Mouse (Mus musculus): ENCODE data around the gene Fry. TPM values are rescaled to one million over a fixed set of nuclear protein-coding genes. Genes with fewer than 3 reads are reported as not detected.
A peak's percentile ranks its signal among the peaks of the same experiment; 100 is the strongest.

Gene Fry
- total RNA-seq, 1 experiment from 2014 or later = 115 TPM

- no peak for ATAC-seq (ENCODE audit: extremely low read depth, insufficient number of reproducible peaks, low FRiP score, poor library complexity, severe bottlenecking)
Observed at GRCm38 (mm10) chr5:150161898-150162297, 43.5 kb downstream of the Fry start.

- ATAC-seq (ENCODE audit: extremely low read depth, insufficient number of reproducible peaks, low FRiP score, poor library complexity, severe bottlenecking) = no peak
Observed at GRCm38 (mm10) chr5:150164671-150165070, 46.2 kb downstream of the Fry start.

- no peak for ATAC-seq (ENCODE audit: extremely low read depth, insufficient number of reproducible peaks, low FRiP score, poor library complexity, severe bottlenecking)
Observed at GRCm38 (mm10) chr5:150166811-150167210, 48.4 kb downstream of the Fry start.

- ATAC-seq (ENCODE audit: extremely low read depth, insufficient number of reproducible peaks, low FRiP score, poor library complexity, severe bottlenecking) = no peak
Observed at GRCm38 (mm10) chr5:150167287-150167686, 48.8 kb downstream of the Fry start.

- peak; percentile 94 for ATAC-seq (ENCODE audit: extremely low read depth, insufficient number of reproducible peaks, low FRiP score, poor library complexity, severe bottlenecking)
Observed at GRCm38 (mm10) chr5:150168712-150169111, 50.3 kb downstream of the Fry start.

- ATAC-seq (ENCODE audit: extremely low read depth, insufficient number of reproducible peaks, low FRiP score, poor library complexity, severe bottlenecking) = no peak
Observed at GRCm38 (mm10) chr5:150171562-150171961, 53.1 kb downstream of the Fry start.

GRCm38 (mm10) chr5:150173869-150174268, 55.4 kb downstream of the Fry start:
- no peak for ATAC-seq (ENCODE audit: extremely low read depth, insufficient number of reproducible peaks, low FRiP score, poor library complexity, severe bottlenecking)

- ATAC-seq (ENCODE audit: extremely low read depth, insufficient number of reproducible peaks, low FRiP score, poor library complexity, severe bottlenecking) = no peak
Observed at GRCm38 (mm10) chr5:150174950-150175349, 56.5 kb downstream of the Fry start.

GRCm38 (mm10) chr5:150176251-150177015, 58.0 kb downstream of the Fry start:
- peak; percentile 78 for ATAC-seq (ENCODE audit: extremely low read depth, insufficient number of reproducible peaks, low FRiP score, poor library complexity, severe bottlenecking)

- no peak for ATAC-seq (ENCODE audit: extremely low read depth, insufficient number of reproducible peaks, low FRiP score, poor library complexity, severe bottlenecking)
Observed at GRCm38 (mm10) chr5:150177757-150178156, 59.3 kb downstream of the Fry start.

- peak; percentile 54; the same call in 1 of the 2 replicates for ATAC-seq (ENCODE audit: extremely low read depth, insufficient number of reproducible peaks, low FRiP score, poor library complexity, severe bottlenecking)
Observed at GRCm38 (mm10) chr5:150178194-150178801, 59.9 kb downstream of the Fry start.

GRCm38 (mm10) chr5:150180985-150181607, 62.7 kb downstream of the Fry start:
- no peak for ATAC-seq (ENCODE audit: extremely low read depth, insufficient number of reproducible peaks, low FRiP score, poor library complexity, severe bottlenecking)

- no peak for ATAC-seq (ENCODE audit: extremely low read depth, insufficient number of reproducible peaks, low FRiP score, poor library complexity, severe bottlenecking)
Observed at GRCm38 (mm10) chr5:150184959-150185358, 66.5 kb downstream of the Fry start.

- no peak for ATAC-seq (ENCODE audit: extremely low read depth, insufficient number of reproducible peaks, low FRiP score, poor library complexity, severe bottlenecking)
Observed at GRCm38 (mm10) chr5:150186121-150186520, 67.7 kb downstream of the Fry start.

- ATAC-seq (ENCODE audit: extremely low read depth, insufficient number of reproducible peaks, low FRiP score, poor library complexity, severe bottlenecking) = no peak
Observed at GRCm38 (mm10) chr5:150186676-150187075, 68.2 kb downstream of the Fry start.

GRCm38 (mm10) chr5:150188031-150188430, 69.6 kb downstream of the Fry start:
- ATAC-seq (ENCODE audit: extremely low read depth, insufficient number of reproducible peaks, low FRiP score, poor library complexity, severe bottlenecking) = no peak

GRCm38 (mm10) chr5:150190454-150191358, 72.3 kb downstream of the Fry start:
- ATAC-seq (ENCODE audit: extremely low read depth, insufficient number of reproducible peaks, low FRiP score, poor library complexity, severe bottlenecking) = no peak

- peak; percentile 47; the same call in 1 of the 2 replicates for ATAC-seq (ENCODE audit: extremely low read depth, insufficient number of reproducible peaks, low FRiP score, poor library complexity, severe bottlenecking)
Observed at GRCm38 (mm10) chr5:150195514-150196210, 77.2 kb downstream of the Fry start.

Data from neutrophil, adult 5-6 weeks (primary cell).